Mouse (Mus musculus): ENCODE results near the gene Rtkn.

- no peak for TF ChIP-seq POLR2AphosphoS5 (IDR thresholded peaks at IDR 0.05; ENCODE audit: borderline replicate concordance, low read depth, low read length)
- no peak for TF ChIP-seq ZC3H11A (IDR thresholded peaks at IDR 0.05; ENCODE audit: low read depth, low read length)
- TF ChIP-seq ETS1 (IDR thresholded peaks at IDR 0.05; ENCODE audit: low read depth, low read length): 0 out of 2 replicates have a peak, but pooled peaks have one; percentile 12
- no peak for TF ChIP-seq USF2 (IDR thresholded peaks at IDR 0.05; ENCODE audit: borderline replicate concordance in 1 of 2, insufficient read depth in 1 of 2, low read depth in 1 of 2, low read length in 2 of 2)
- no peak for TF ChIP-seq EP300 (IDR thresholded peaks at IDR 0.05; ENCODE audit: low read depth in 1 of 2, low read length in 2 of 2)
- TF ChIP-seq CTCF (IDR thresholded peaks at IDR 0.05 in 2 of 3, conservative IDR thresholded peaks at IDR 0.05 in 1 of 3; ENCODE audit: control insufficient read depth in 1 of 3, insufficient read depth in 1 of 3, low read depth in 2 of 3, low read length in 3 of 3, poor library complexity in 1 of 3, severe bottlenecking in 1 of 3): no peak
- no peak for TF ChIP-seq BHLHE40 (IDR thresholded peaks at IDR 0.05; ENCODE audit: borderline replicate concordance, low read depth, low read length)
- TF ChIP-seq E2F4 (IDR thresholded peaks at IDR 0.05; ENCODE audit: borderline replicate concordance, low read depth, low read length): no peak
- TF ChIP-seq MYC (IDR thresholded peaks at IDR 0.05; ENCODE audit: low read depth, low read length): no peak
- no peak for TF ChIP-seq RAD21 (IDR thresholded peaks at IDR 0.05; ENCODE audit: low read depth, low read length)
Observed at GRCm38 (mm10) chr6:83136881-83137575, 1.8 kb downstream of the Rtkn start.

All from MEL (cell line).